Mouse (Mus musculus) forebrain, embryonic 10.5 days (tissue): Measurements from ENCODE around the gene Zwilch. TPM values are rescaled to one million over a fixed set of nuclear protein-coding genes. Genes with fewer than 3 reads are reported as not detected.

ENCODE experiments used
- polyA plus RNA-seq: library from polyadenylated mRNA; unstranded; fragments of >200 nt; fragmentation: Nextera tagmentation; extraction: Ambion mirVana; gene quantifications from 2 replicates; pipeline ENCODE4 v1.2.1, GENCODE M21; 2016

Zwilch gene
- polyA plus RNA-seq, 1 experiment from 2014 or later, result 47.5 TPM

Other genes with a start within 250 kb of the Zwilch start
- gene Smad6, start 151.0 kb downstream of the Zwilch start, polyA plus RNA-seq, result 3.6 and 3.7 TPM in 2 replicates
- 0.11 TPM in 1 of 2 replicates, not detected in the other for gene Lctl, start 56.0 kb downstream of the Zwilch start, polyA plus RNA-seq
- gene Rpl4, start 271 bp upstream of the Zwilch start, polyA plus RNA-seq, result 1,283 and 1,312 TPM in 2 replicates
- gene Snapc5, start 6.2 kb upstream of the Zwilch start, polyA plus RNA-seq, result 35.6 and 38.1 TPM in 2 replicates
- gene Uchl4, start 62.1 kb upstream of the Zwilch start, polyA plus RNA-seq, result 3.6 and 4.4 TPM in 2 replicates
- 74.9 and 81.7 TPM in 2 replicates for gene Map2k1, start 80.5 kb upstream of the Zwilch start, polyA plus RNA-seq
- 330 and 333 TPM in 2 replicates for gene Tipin, start 108.5 kb upstream of the Zwilch start, polyA plus RNA-seq
- gene Dis3l, start 168.2 kb upstream of the Zwilch start, polyA plus RNA-seq, result 21.2 and 21.9 TPM in 2 replicates
- gene Megf11, start 212.5 kb upstream of the Zwilch start, polyA plus RNA-seq, result 0.92 and 0.99 TPM in 2 replicates